Mouse (Mus musculus) lung, postnatal 25 days (tissue): ENCODE measurements around the gene Snta1.

Source experiments
- DNase-seq: peaks from one replicate; pipeline ENCODE4 v3.0.0; 2022; ENCODE audit warnings: low spot score

Gene Snta1

GRCm38 (mm10) chr2:154407643-154408445, at the start of gene Snta1:
TSS of gene Snta1 (minus strand) at chr2:154408099.
- DNase-seq: peak; percentile 84

- no peak for DNase-seq
Observed at GRCm38 (mm10) chr2:154456621-154457020, 48.7 kb upstream of the Snta1 start.

GRCm38 (mm10) chr2:154455776-154456175, 47.9 kb upstream of the Snta1 start:
- DNase-seq: peak; percentile 44

- no peak for DNase-seq
Observed at GRCm38 (mm10) chr2:154454605-154455004, 46.7 kb upstream of the Snta1 start.

GRCm38 (mm10) chr2:154454099-154454498, 46.2 kb upstream of the Snta1 start:
- no peak for DNase-seq

GRCm38 (mm10) chr2:154452951-154453350, 45.1 kb upstream of the Snta1 start:
- DNase-seq: no peak

- DNase-seq: no peak
Observed at GRCm38 (mm10) chr2:154448633-154449032, 40.7 kb upstream of the Snta1 start.

- DNase-seq: no peak
Observed at GRCm38 (mm10) chr2:154447821-154448220, 39.9 kb upstream of the Snta1 start.

GRCm38 (mm10) chr2:154440453-154440852, 32.6 kb upstream of the Snta1 start:
- no peak for DNase-seq

GRCm38 (mm10) chr2:154437191-154437527, 29.3 kb upstream of the Snta1 start:
- DNase-seq: no peak

- peak; percentile 25 for DNase-seq
Observed at GRCm38 (mm10) chr2:154436458-154437190, 28.7 kb upstream of the Snta1 start, which contains the start of gene Cbfa2t2. TSS of gene Cbfa2t2 (plus strand) at chr2:154436481.

- DNase-seq: peak; percentile 98
Observed at GRCm38 (mm10) chr2:154436076-154436457, 28.2 kb upstream of the Snta1 start.

GRCm38 (mm10) chr2:154434690-154435089, 26.8 kb upstream of the Snta1 start:
- DNase-seq: no peak

GRCm38 (mm10) chr2:154433391-154433790, 25.5 kb upstream of the Snta1 start:
- no peak for DNase-seq

- no peak for DNase-seq
Observed at GRCm38 (mm10) chr2:154432696-154433095, 24.8 kb upstream of the Snta1 start.

- no peak for DNase-seq
Observed at GRCm38 (mm10) chr2:154430566-154430965, 22.7 kb upstream of the Snta1 start.

- peak; percentile 79 for DNase-seq
Observed at GRCm38 (mm10) chr2:154427853-154428360, 20.0 kb upstream of the Snta1 start.

- DNase-seq: no peak
Observed at GRCm38 (mm10) chr2:154426905-154427852, 19.3 kb upstream of the Snta1 start.

- DNase-seq: no peak
Observed at GRCm38 (mm10) chr2:154426188-154426904, 18.4 kb upstream of the Snta1 start.

GRCm38 (mm10) chr2:154425522-154425921, 17.6 kb upstream of the Snta1 start:
- no peak for DNase-seq

GRCm38 (mm10) chr2:154423548-154423947, 15.6 kb upstream of the Snta1 start:
- DNase-seq: no peak
